Mouse (Mus musculus) layer of hippocampus, adult 2 months (tissue): ENCODE data around the gene Npw. TPM values are rescaled to one million over a fixed set of nuclear protein-coding genes. Genes with fewer than 3 reads are reported as not detected.

Source experiments
- DNase-seq, 2 experiments: peaks; one replicate each; pipeline ENCODE4 v3.0.0; 2022; ENCODE audit warnings: low spot score in 2 of 2
- H3K27ac ChIP-seq: fragments of 200-600 bp; 2 replicates; pipeline ENCODE4 v1.8.1; 2022
- H3K4me3 ChIP-seq: fragments of 200-600 bp; 2 replicates; pipeline ENCODE4 v1.8.1; 2022; ENCODE audit warnings: mild to moderate bottlenecking
- CTCF ChIP-seq: fragments of 200-600 bp; conservative IDR thresholded peaks from 2 replicates; pipeline ENCODE4 v1.8.1; 2022; ENCODE audit warnings: antibody characterized with exemption, mild to moderate bottlenecking, moderate library complexity
- long read RNA-seq, 2 experiments: library from polyadenylated mRNA; stranded (forward); transcript quantifications; one replicate each; pipeline ENCODE4 v2.0.0; 2021; ENCODE audit warnings: borderline mapping rate in 2 of 2
- total RNA-seq, 2 experiments: library from RNA; stranded (reverse); gene quantifications; 2 replicates each; pipeline ENCODE4 v1.2.3; 2021

Npw gene
- total RNA-seq = 1 to 10 TPM; 2.0 to 2.3 TPM
- long read RNA-seq, experiment 1, partial matches to known transcripts = 0 of 2 reads
- long read RNA-seq, experiment 1, other reads (novel, unspliced or antisense) = 0 of 2 reads
- long read RNA-seq, experiment 2, partial matches to known transcripts = 0 of 1 reads
- long read RNA-seq, experiment 2, other reads (novel, unspliced or antisense) = 0 of 1 reads

DNA sequence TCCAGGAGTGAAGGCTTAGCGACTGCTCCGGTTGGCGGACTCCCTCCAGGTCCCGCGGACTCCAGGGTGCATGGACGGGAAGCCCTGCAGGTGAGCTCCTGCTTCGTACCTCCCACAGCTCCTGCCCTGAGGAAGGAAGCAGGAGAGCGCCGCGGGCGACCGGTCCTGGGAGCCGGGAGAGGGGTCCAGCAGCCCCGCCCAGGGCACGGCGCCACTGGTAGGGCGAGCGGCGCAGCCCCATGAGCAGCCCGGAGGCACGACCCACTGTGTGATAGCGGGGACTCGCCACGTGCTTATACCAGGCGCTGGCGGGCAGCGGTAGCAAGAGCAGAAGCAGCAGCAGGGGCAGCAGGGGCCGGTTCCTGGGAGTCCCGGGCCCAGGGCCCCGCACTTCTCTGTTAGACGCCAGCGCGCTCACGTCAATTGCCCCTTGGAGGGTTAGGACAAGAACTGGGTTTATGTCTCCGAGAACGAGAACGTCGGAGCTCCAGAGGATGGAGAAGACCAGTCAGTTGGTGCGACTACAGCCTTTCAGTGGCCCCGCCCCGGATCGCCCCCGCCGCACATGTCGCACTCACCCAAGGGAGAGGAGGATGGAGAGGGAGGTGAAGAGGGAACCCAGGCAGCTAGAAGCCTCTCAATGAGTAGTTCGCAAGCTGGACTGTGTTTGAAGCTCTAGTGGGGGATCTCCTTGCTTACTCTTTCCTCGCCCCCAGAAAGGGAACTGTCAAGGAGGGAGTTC, at the start of gene Npw:
Gene Npw, minus strand, starts transcription at position 441 of the 742 bp plus-strand sequence.
- Histone ChIP-seq H3K27ac (no peak within 1 kb of the TSS), H3K4me3 (peak within 1 kb of the TSS; percentile 43)
- DNase-seq = no peak
- TF ChIP-seq CTCF = 0 out of 2 replicates have a peak, but pooled peaks have one; percentile 9

DNA sequence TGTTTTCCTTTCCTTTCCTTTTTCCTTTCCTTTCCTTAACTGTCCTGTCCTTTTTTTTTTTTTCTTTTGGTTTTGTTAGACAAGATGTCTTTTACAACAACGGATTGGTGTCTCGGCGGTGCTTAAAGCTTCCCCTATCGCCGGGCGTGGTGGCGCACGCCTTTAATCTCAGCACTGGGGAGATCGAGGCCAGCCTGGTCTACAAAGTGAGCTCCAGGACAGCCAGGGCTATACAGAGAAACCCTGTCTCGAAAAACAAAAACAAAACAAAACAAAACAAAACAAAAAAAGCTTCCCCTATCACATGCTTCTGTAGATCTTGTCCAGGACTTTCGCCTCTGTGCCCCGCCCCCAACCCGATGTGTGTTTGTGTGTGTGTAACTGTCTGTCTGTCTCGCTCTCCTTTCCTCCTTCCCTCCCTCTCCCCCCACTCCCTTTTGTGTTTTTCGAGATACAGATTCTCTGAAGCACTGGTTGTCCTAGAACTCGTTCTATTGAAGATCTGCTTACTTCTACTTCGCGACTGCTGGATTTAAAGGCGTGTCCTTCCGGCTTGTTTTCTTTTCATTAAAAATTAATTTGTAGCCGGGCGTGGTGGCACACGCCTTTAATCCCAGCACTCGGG, 49.7 kb upstream of the Npw start:
- peak overlapping the region; percentile 85 for H3K27ac ChIP-seq
- DNase-seq = no peak
- H3K4me3 ChIP-seq = peak overlapping the region; percentile 92
- no peak for TF ChIP-seq CTCF

DNA sequence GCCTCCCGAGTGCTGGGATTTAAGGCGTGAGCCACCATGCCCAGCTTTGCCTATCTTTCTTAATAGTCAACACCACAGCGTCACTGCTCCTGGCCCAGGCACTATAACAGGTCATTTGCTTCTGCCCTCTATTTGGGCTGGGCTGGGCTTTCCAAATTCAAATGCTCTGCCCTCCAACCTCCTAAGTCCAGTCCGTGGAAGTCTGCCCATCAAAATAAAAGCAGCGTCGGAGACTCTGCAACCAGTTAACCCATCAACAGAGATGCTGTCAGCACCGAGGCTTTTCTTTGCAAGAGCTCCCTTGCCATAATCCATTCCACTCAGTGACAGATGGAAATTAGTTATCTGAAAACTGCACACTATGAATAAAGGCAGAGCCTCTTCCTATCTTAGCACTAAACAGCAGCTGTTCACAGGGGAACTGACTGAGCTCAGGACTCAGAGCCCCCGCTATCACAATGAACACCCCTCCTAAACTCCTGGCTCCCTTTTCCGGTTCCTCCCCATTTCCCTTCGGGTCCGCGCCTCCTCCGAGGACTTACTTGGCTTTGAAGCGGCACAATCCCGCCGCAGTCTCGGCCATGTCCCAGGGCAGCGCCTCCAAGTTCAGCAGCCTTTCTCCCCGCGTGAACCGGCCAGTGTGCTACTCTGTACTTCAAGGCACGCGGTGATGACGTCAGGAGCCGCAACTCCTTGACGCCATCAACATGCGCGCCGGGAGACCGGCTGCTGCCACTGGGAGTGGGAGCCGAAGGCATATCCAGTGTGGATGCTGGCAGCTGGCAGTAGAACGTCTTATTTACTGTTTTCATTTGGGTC, 48.9 kb upstream of the Npw start, which contains the start of gene Tbl3:
Gene Tbl3, minus strand, starts transcription at position 679 of the 819 bp plus-strand sequence.
- Histone ChIP-seq H3K4me3 (peak within 1 kb of the TSS; percentile 92), H3K27ac (peak within 1 kb of the TSS; percentile 85)
- TF ChIP-seq CTCF = no peak
- DNase-seq = peak; percentile 92 to 97

DNA sequence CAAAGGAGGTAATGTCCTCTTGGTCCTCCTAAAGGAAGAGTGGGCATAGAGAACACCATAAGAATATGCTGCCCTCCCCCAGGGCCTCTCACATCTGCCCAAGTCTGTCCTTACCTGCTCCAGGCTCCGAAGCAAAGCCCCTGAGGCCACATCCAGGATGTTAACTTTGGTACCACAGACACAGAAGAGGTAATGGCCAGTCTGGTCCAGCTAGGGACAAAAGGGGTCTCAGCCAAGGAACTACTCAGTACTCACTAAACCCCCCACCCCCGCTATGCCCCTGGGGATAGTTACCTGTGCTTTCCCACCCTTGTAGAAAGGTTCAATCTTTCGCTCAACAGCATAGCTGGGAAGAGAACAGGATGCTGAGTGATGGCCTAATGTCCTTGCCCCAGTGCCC, 47.6 kb upstream of the Npw start:
- Histone ChIP-seq H3K27ac (no peak overlapping the region), H3K4me3 (no peak overlapping the region)
- no peak for TF ChIP-seq CTCF
- DNase-seq = no peak

DNA sequence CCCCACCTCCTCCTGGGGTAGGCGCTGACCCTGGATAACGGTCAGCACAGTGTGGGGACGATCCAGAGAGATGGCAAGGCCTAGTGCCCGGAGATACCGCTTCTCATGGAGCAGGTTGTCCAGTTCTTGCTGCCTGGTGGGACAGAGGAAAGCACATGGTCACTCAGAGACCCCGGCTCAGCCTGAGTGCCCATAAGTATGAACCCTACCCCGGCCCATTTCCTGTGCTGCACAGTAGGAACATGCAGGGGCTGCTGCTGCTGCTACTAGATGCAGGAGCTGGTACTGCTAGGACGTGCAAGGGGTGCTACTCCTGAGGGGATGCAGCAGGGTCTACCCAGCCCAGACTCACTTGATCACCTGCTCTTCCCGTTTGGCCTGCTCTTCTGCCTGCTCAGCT, 43.0 kb upstream of the Npw start:
- Histone ChIP-seq H3K27ac (no peak overlapping the region), H3K4me3 (no peak overlapping the region)
- DNase-seq = no peak
- no peak for TF ChIP-seq CTCF

DNA sequence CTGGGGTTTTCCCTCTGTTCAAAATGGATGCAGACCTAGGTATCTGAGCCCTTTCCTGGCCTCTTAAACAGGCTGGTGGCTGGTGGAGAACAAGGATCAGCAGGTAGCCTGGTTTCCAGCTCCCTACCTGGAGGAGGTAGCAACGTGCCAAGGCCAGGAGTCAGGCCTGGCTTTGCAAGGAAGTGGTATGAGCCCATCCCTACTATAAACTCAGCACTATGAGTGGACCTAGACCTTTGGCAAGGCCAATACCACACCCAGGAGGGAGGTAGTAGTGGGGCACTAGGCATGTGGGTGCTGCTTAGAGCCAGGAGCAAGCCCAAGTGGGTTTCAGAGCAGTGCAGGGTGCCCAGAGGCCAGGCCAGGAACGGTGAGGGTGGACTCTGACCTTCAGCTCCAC, 41.2 kb upstream of the Npw start:
- DNase-seq = no peak
- Histone ChIP-seq H3K27ac (no peak overlapping the region), H3K4me3 (no peak overlapping the region)
- no peak for TF ChIP-seq CTCF

DNA sequence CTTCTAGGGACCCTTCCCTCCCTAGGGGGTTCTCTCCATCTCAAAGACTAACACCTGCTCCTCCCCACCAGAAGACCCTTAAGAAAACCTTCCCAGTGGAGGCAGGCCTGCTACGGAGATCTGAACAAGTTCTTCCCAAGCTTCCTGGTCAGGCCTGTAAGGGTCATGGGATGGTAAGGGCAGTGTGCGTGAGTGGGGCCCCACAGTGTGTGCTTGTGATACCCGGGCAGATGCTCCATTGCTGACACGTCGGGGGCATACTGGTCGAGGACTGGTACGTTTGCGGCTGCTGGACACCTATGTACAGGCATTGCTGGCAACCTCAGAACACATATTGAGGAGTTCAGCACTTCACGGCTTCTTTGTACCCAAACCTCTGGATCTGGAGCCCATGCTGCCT, 40.5 kb upstream of the Npw start:
- no peak for TF ChIP-seq CTCF
- no peak for DNase-seq
- Histone ChIP-seq H3K4me3 (no peak overlapping the region), H3K27ac (no peak overlapping the region)

DNA sequence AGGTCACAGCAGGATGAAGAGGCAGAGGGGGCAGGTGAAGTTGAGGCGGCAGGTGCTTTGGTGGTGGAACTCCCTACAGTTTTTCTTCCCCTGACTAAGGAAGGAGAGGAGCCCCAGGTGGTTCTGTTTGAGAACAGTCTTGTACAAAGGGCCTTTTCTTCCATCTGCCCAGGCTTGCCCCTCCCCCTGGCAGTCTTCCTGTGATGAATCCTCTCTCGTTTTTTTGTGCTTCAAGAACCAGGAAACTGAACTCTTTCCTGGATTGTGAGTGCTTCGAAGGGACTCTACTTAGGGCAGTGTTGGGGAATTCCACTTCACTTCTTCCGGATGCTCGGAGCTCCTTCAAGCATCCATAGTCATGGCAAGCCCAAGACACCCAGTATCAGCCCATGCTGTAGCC, 39.7 kb upstream of the Npw start:
- no peak overlapping the region for H3K27ac ChIP-seq
- no peak overlapping the region for H3K4me3 ChIP-seq
- TF ChIP-seq CTCF = no peak
- DNase-seq = no peak

DNA sequence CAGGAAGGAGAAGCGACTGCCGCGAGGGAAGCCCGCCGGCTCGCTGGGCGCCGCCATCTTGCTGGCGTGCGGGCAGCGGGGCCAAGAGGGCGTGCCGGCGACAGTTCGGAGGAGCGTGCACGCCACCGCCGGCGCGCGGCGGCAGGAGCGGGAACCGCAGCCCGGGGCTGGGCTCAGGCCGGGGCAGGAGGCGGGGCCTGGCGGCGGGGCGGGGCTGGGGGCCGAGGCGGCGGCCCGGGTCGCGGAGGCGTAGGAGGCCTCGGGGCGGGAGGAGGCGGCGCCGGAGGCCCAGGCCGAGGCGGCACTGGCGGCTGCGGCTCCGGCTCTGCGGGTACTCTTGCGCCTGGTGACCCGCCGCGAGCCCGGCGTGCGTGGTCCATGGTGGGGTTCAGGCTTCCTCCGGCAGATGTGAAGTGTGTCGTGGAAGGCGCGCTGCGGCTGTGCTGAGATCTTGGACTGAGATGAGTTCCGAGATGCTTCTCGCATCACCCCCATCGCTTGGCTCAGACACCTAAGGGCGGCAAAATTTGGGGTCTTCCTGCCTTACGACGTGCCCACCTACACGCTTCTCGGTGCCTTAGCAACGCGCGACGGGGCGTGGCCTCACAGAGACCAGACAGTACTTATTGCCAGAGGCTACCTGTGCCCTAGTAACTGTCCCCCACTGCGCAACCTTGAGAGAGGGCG, 37.9 kb upstream of the Npw start, which contains the start of the genes Gfer and Noxo1:
Gene Gfer, minus strand, starts transcription at position 146 of the 687 bp plus-strand sequence.
Gene Noxo1, plus strand, starts transcription at position 224 of the 687 bp plus-strand sequence.
- TF ChIP-seq CTCF = peak; percentile 56
- peak within 1 kb of the TSS; percentile 92 for H3K27ac ChIP-seq
- peak; percentile 74 to 77 for DNase-seq

DNA sequence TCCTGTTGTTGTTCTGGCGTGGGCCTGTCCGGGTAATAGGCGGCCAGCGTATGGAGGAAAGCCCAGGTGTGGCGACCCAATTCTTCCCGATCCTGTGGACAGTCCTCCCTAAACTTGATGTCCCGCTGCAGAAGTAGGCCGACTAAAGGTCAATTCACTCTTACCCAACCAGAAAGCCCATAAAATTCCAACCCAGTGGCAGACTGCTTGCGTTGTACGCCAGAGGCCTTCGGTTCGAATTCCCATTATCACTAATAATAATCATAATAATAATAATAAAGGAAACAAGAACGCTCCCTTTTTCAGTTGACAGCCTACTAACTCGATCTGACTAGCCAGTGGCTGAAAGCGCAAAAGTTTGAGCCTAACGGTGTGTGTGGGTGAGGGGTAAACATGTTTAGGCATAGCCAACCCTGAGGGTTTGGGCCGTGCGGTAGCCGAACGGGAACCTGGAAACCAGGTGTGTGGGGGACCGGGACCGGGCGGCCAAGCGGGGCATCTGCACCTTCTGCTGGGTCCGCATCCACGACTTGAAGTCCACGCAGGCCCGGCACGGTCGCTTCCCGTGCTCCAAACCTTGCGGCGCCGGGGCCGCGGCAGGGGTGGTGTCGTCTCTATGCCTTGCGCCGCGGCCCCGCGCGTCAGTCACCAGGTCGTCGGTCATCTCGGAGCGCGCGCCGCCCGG, 37.2 kb upstream of the Npw start:
- peak overlapping the region; percentile 88 for H3K27ac ChIP-seq
- peak overlapping the region; percentile 81 for H3K4me3 ChIP-seq
- no peak for TF ChIP-seq CTCF
- no peak for DNase-seq

More for the DNA sequence above, 37.9 kb upstream of the Npw start, which contains the start of the genes Gfer and Noxo1:
- peak within 1 kb of the TSS; percentile 81 for H3K4me3 ChIP-seq

DNA sequence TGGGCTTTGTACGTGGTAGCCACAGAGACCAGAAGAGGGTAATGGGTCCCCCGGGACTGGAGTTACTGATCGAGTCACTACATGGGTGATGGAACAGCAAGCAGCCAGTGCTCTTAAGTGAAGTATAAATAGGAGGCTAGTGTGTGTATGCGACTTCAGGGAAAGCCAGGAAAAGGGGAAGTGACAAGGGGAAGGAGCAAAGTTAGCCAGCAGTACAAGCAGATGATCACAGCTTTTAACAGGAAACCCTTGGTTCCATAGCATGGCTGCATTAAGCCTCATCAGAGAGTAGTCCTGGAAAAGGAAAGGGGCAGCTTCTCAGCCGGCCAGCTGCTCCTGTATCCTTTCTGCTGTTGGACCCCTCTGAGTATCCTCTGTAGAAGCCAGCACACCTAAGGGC, 34.1 kb upstream of the Npw start:
- Histone ChIP-seq H3K27ac (no peak overlapping the region), H3K4me3 (no peak overlapping the region)
- no peak for DNase-seq
- no peak for TF ChIP-seq CTCF
